Comparison of ENCODE assay signal across 21 mouse cellular contexts in genomic region chr1:54897726-54898125, GRCm38 (mm10). TPM values are rescaled to one million over a fixed set of nuclear protein-coding genes. Genes with fewer than 3 reads are reported as not detected.
DNase-seq lines count a peak whose midpoint lies in the region; ATAC-seq and TF ChIP-seq lines count a peak whose summit lies in the region.
"Had no signal": no experiment of that assay in that cellular context is flagged by ENCODE, and none has a peak within 500 bp of the region (broad histone marks: within the 10 kb centered on the region; RNA-seq: fewer than 3 reads in every experiment).

No protein-coding gene starts in this region.

- intact Hi-C loops in gastrocnemius, adult 2 months (cut with DNase I) = no loop called here
- intact Hi-C loops in gastrocnemius, postnatal 36 days (cut with DNase I) = no loop called here

- H3K4me2 ChIP-seq in forebrain, embryonic 14.5 days (ENCODE audit: low read length) = no peak overlapping the region
- no peak overlapping the region for H3K4me2 ChIP-seq in forebrain, embryonic 11.5 days (ENCODE audit: low read depth, low read length, severe bottlenecking)
- H3K4me2 ChIP-seq in midbrain, embryonic 16.5 days (ENCODE audit: low read length) = no peak overlapping the region
- H3K4me2 ChIP-seq in midbrain, embryonic 15.5 days = no peak overlapping the region
- no peak overlapping the region for H3K4me2 ChIP-seq in stomach, embryonic 16.5 days (ENCODE audit: low read depth, low read length)
- H3K4me2 ChIP-seq: embryonic facial prominence, embryonic 15.5 days; heart, embryonic 11.5 days; heart, embryonic 15.5 days; intestine, embryonic 15.5 days had no signal

- no peak for DNase-seq in forebrain, embryonic 14.5 days (ENCODE audit: low spot score)
- DNase-seq in forebrain, embryonic 11.5 days (ENCODE audit: low spot score) = no peak
- DNase-seq in gastrocnemius, adult 2 months = no peak
- no peak for DNase-seq in gastrocnemius, postnatal 36 days
- no peak for DNase-seq in lung, postnatal 14 days
- DNase-seq: adrenal gland, postnatal 14 days; cerebellum, adult 11-12 months; cerebellum, adult 9-11 months; cerebellum, postnatal 36 days; heart, adult 18-20 months; heart, postnatal 14 days; kidney, adult 18-20 months had no signal

- no peak overlapping the region for H3K4me3 ChIP-seq in forebrain, embryonic 14.5 days (ENCODE audit: low read depth, low read length)
- H3K4me3 ChIP-seq in forebrain, embryonic 11.5 days (ENCODE audit: low read depth, low read length) = no peak overlapping the region
- no peak overlapping the region for H3K4me3 ChIP-seq in gastrocnemius, adult 2 months
- H3K4me3 ChIP-seq in midbrain, embryonic 16.5 days (ENCODE audit: low read depth, low read length) = no peak overlapping the region
- no peak overlapping the region for H3K4me3 ChIP-seq in midbrain, embryonic 15.5 days
- H3K4me3 ChIP-seq in stomach, embryonic 16.5 days (replicated peaks; ENCODE audit: low read length) = no peak overlapping the region
- H3K4me3 ChIP-seq: embryonic facial prominence, embryonic 15.5 days; erythroblast, embryonic 14.5 days; heart, embryonic 15.5 days; hindbrain, embryonic 10.5 days; intestine, embryonic 15.5 days had no signal

- peaks cover 19% of the 10 kb centered on the region for H3K4me1 ChIP-seq in forebrain, embryonic 14.5 days (ENCODE audit: control insufficient read depth, insufficient read depth, low read length)
- H3K4me1 ChIP-seq in forebrain, embryonic 11.5 days (replicated peaks; ENCODE audit: control insufficient read depth, insufficient read depth, low read length) = 0 out of 2 replicates have a peak, but pooled peaks cover 3% of the 10 kb centered on the region
- H3K4me1 ChIP-seq in midbrain, embryonic 16.5 days (ENCODE audit: control insufficient read depth, insufficient read depth, low read length) = peaks cover 27% of the 10 kb centered on the region
- peaks cover 31% of the 10 kb centered on the region for H3K4me1 ChIP-seq in midbrain, embryonic 15.5 days
- H3K4me1 ChIP-seq in stomach, embryonic 16.5 days (ENCODE audit: control insufficient read depth, insufficient read depth, low read length) = peaks cover 25% of the 10 kb centered on the region
- H3K4me1 ChIP-seq: hindbrain, embryonic 10.5 days had no signal

- no peaks in the 10 kb centered on the region for H3K36me3 ChIP-seq in forebrain, embryonic 14.5 days (ENCODE audit: control insufficient read depth, insufficient read depth, low read length)
- no peaks in the 10 kb centered on the region for H3K36me3 ChIP-seq in forebrain, embryonic 11.5 days (ENCODE audit: control insufficient read depth, insufficient read depth, low read length)
- no peaks in the 10 kb centered on the region for H3K36me3 ChIP-seq in midbrain, embryonic 16.5 days (ENCODE audit: control insufficient read depth, insufficient read depth, low read length)
- H3K36me3 ChIP-seq in midbrain, embryonic 15.5 days (replicated peaks) = no peaks in the 10 kb centered on the region
- H3K36me3 ChIP-seq in stomach, embryonic 16.5 days (ENCODE audit: control insufficient read depth, insufficient read depth, low read length) = no peaks in the 10 kb centered on the region
- H3K36me3 ChIP-seq: embryonic facial prominence, embryonic 15.5 days; heart, embryonic 15.5 days; hindbrain, embryonic 10.5 days; intestine, embryonic 15.5 days had no signal

- no peaks in the 10 kb centered on the region for H3K9me3 ChIP-seq in forebrain, embryonic 14.5 days (replicated peaks; ENCODE audit: control insufficient read depth, low read length)
- H3K9me3 ChIP-seq in forebrain, embryonic 11.5 days (ENCODE audit: control insufficient read depth, low read length) = no peaks in the 10 kb centered on the region
- no peaks in the 10 kb centered on the region for H3K9me3 ChIP-seq in midbrain, embryonic 16.5 days (replicated peaks; ENCODE audit: control insufficient read depth, low read length, poor library complexity, severe bottlenecking)
- H3K9me3 ChIP-seq in midbrain, embryonic 15.5 days = no peaks in the 10 kb centered on the region
- H3K9me3 ChIP-seq in stomach, embryonic 16.5 days (replicated peaks; ENCODE audit: control insufficient read depth, low read length) = peaks cover 5% of the 10 kb centered on the region; the same call in 1 of the 2 replicates
- H3K9me3 ChIP-seq: embryonic facial prominence, embryonic 15.5 days; heart, embryonic 15.5 days; hindbrain, embryonic 10.5 days; intestine, embryonic 15.5 days had no signal

- no peak for TF ChIP-seq CTCF in gastrocnemius, adult 2 months (IDR thresholded peaks at IDR 0.05)

- H3K9ac ChIP-seq in forebrain, embryonic 14.5 days (ENCODE audit: low read length) = no peak overlapping the region
- H3K9ac ChIP-seq in forebrain, embryonic 11.5 days (ENCODE audit: low read length) = no peak overlapping the region
- H3K9ac ChIP-seq in midbrain, embryonic 16.5 days (ENCODE audit: low read depth, low read length) = no peak overlapping the region
- H3K9ac ChIP-seq in midbrain, embryonic 15.5 days = no peak overlapping the region
- no peak overlapping the region for H3K9ac ChIP-seq in stomach, embryonic 16.5 days (ENCODE audit: low read length)
- H3K9ac ChIP-seq: embryonic facial prominence, embryonic 15.5 days; heart, embryonic 15.5 days; intestine, embryonic 15.5 days had no signal

- H3K27me3 ChIP-seq in forebrain, embryonic 14.5 days (replicated peaks; ENCODE audit: control insufficient read depth, insufficient read depth, low read length) = no peaks in the 10 kb centered on the region
- no peaks in the 10 kb centered on the region for H3K27me3 ChIP-seq in forebrain, embryonic 11.5 days (ENCODE audit: control insufficient read depth, insufficient read depth, low read length)
- no peaks in the 10 kb centered on the region for H3K27me3 ChIP-seq in midbrain, embryonic 16.5 days (ENCODE audit: control insufficient read depth, insufficient read depth, low read depth, low read length)
- H3K27me3 ChIP-seq in midbrain, embryonic 15.5 days (replicated peaks) = no peaks in the 10 kb centered on the region
- H3K27me3 ChIP-seq in stomach, embryonic 16.5 days (ENCODE audit: control insufficient read depth, insufficient read depth, low read length) = no peaks in the 10 kb centered on the region
- H3K27me3 ChIP-seq: embryonic facial prominence, embryonic 15.5 days; heart, embryonic 15.5 days; intestine, embryonic 15.5 days had no signal

- ATAC-seq in forebrain, embryonic 14.5 days = no peak
- ATAC-seq in forebrain, embryonic 11.5 days (replicated peaks; ENCODE audit: low FRiP score) = no peak
- no peak for ATAC-seq in midbrain, embryonic 16.5 days
- ATAC-seq in midbrain, embryonic 15.5 days (replicated peaks) = no peak
- ATAC-seq in stomach, embryonic 16.5 days (ENCODE audit: insufficient read depth, low FRiP score) = peak; percentile 47; the same call in 1 of the 2 replicates
- ATAC-seq: intestine, embryonic 15.5 days had no signal

- 78% methylated on average over 2 of the region's 2 CpGs for WGBS in forebrain, embryonic 14.5 days
- WGBS in forebrain, embryonic 11.5 days = 85% methylated on average over 2 of the region's 2 CpGs
- 88% methylated on average over 2 of the region's 2 CpGs for WGBS in midbrain, embryonic 16.5 days
- WGBS in midbrain, embryonic 15.5 days = 85% methylated on average over 2 of the region's 2 CpGs
- 68% methylated on average over 2 of the region's 2 CpGs for WGBS in stomach, embryonic 16.5 days

- 0 out of 2 replicates have a peak overlapping the region, but pooled peaks have one; percentile 80 for H3K27ac ChIP-seq in forebrain, embryonic 14.5 days (ENCODE audit: low read depth, low read length)
- H3K27ac ChIP-seq in forebrain, embryonic 11.5 days (ENCODE audit: low read depth, low read length) = no peak overlapping the region
- peak overlapping the region; percentile 53; the same call in 1 of the 2 replicates for H3K27ac ChIP-seq in gastrocnemius, adult 2 months
- peak overlapping the region; percentile 47 for H3K27ac ChIP-seq in midbrain, embryonic 16.5 days (ENCODE audit: low read length)
- H3K27ac ChIP-seq in midbrain, embryonic 15.5 days = no peak overlapping the region
- no peak overlapping the region for H3K27ac ChIP-seq in stomach, embryonic 16.5 days (ENCODE audit: low read length)
- H3K27ac ChIP-seq: embryonic facial prominence, embryonic 15.5 days; hindbrain, embryonic 10.5 days; intestine, embryonic 15.5 days had no signal

RNA-seq across cellular contexts. Expression of gene Ankrd44, which starts 28.5 kb away (rescaled TPM):
- 18.9 and 24.4 TPM in 2 replicates for polyA plus RNA-seq in forebrain, embryonic 14.5 days (2014; fragmentation: Nextera tagmentation; extraction: Ambion mirVana)
- 19.1 and 19.3 TPM in 2 replicates for polyA plus RNA-seq in forebrain, embryonic 11.5 days (2014; fragmentation: Nextera tagmentation; extraction: Ambion mirVana)
- total RNA-seq in gastrocnemius, adult 2 months (2021) = 1 to 10 TPM; 7.5 to 9.6 TPM
- total RNA-seq in gastrocnemius, postnatal 36 days (2021) = 1 to 10 TPM; 5.1 to 6.2 TPM
- polyA plus RNA-seq in midbrain, embryonic 16.5 days (2015; fragmentation: Nextera tagmentation; extraction: Ambion mirVana) = 29.9 and 31.4 TPM in 2 replicates
- polyA plus RNA-seq in midbrain, embryonic 15.5 days (2015; fragmentation: Nextera tagmentation; extraction: Ambion mirVana) = 29.6 and 32.3 TPM in 2 replicates
- polyA plus RNA-seq in stomach, embryonic 16.5 days (2015; fragmentation: Nextera tagmentation; extraction: Ambion mirVana) = 13.8 and 14.5 TPM in 2 replicates

Comparison
In these comparisons a context has a peak if more than half of its experiments do, and no peak if none do; other contexts are left out.
1. H3K27ac ChIP-seq: peak in forebrain, embryonic 14.5 days (single experiment), gastrocnemius, adult 2 months (single experiment) and midbrain, embryonic 16.5 days (single experiment); none in forebrain, embryonic 11.5 days (single experiment), midbrain, embryonic 15.5 days (single experiment) and stomach, embryonic 16.5 days (single experiment).